Mouse (Mus musculus) neural tube, embryonic 12.5 days (tissue): ENCODE results near the gene Ccnd2. TPM values are rescaled to one million over a fixed set of nuclear protein-coding genes. Genes with fewer than 3 reads are reported as not detected.

ENCODE experiments used
- ATAC-seq: fragments of 200-750 bp; cut with Nextera tagmentation; 2 replicates; pipeline ENCODE4 v1.8.0; 2017; ENCODE audit warnings: low read depth, mild to moderate bottlenecking, moderate TSS enrichment, moderate library complexity; ENCODE audit not compliant: low FRiP score
- H3K27ac ChIP-seq: fragments of 300-500 bp; sonication (generic); 2 replicates; pipeline ENCODE4 v1.5.1; 2016
- H3K27me3 ChIP-seq: fragments of 300-500 bp; sonication (generic); replicated peaks from 2 replicates; pipeline ENCODE4 v1.6.1; 2016; ENCODE audit warnings: mild to moderate bottlenecking
- H3K36me3 ChIP-seq: fragments of 300-500 bp; sonication (generic); 2 replicates; pipeline ENCODE4 v1.6.1; 2016; ENCODE audit warnings: mild to moderate bottlenecking
- H3K4me1 ChIP-seq: fragments of 300-500 bp; sonication (generic); 2 replicates; pipeline ENCODE4 v1.6.1; 2016
- H3K4me2 ChIP-seq: fragments of 300-500 bp; sonication (generic); replicated peaks from 2 replicates; pipeline ENCODE4 v1.6.1; 2016; ENCODE audit warnings: mild to moderate bottlenecking
- H3K4me3 ChIP-seq: fragments of 300-500 bp; sonication (generic); 2 replicates; pipeline ENCODE4 v1.5.1; 2016
- H3K9ac ChIP-seq: fragments of 300-500 bp; sonication (generic); 2 replicates; pipeline ENCODE4 v1.6.1; 2016; ENCODE audit warnings: mild to moderate bottlenecking
- H3K9me3 ChIP-seq: fragments of 300-500 bp; sonication (generic); 2 replicates; pipeline ENCODE4 v1.6.1; 2016; ENCODE audit warnings: mild to moderate bottlenecking
- WGBS: fragments of 180-500 bp; shearing (Covaris S2); methylation state at CpG from one replicate; pipeline ENCODE4 v1.1.7; 2016; 5-methylcytosine and 5-hydroxymethylcytosine counted together
- polyA plus RNA-seq: library from polyadenylated mRNA; unstranded; fragments of >200 nt; fragmentation: Nextera tagmentation; extraction: Ambion mirVana; gene quantifications from 2 replicates; pipeline ENCODE4 v1.2.1, GENCODE M21; 2016

Gene Ccnd2
- polyA plus RNA-seq, 1 experiment from 2014 or later, result 399 TPM

DNA sequence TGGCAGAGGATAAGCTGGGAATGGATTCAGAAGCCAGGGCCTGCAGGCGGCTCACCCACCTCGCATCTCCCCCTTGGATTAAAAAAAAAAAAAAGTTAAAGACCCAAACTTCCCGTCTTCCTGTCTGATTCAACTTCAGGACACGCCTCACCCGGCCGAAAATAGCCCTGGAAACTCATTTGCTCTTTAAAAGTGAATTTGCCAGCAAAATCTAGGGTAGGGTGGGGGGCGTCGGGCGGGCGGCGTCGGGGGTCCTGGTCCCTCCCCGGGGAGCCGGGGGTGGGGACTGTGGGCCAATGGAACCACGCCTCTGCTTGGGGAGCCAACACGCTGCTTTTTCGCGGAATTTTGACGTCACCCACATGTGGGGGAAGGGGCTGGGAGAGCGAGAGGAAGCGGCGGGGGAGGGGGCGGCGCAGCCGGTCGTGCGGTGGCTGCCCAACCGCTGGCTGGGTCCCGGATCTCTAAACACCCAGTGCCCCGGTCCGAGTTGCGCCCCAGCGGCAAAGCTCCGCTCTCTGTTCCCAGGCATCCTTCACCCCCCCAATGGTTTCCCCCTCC, 2.8 kb upstream of the Ccnd2 start:
- peak overlapping the region; percentile 36 for H3K4me3 ChIP-seq
- H3K9me3 ChIP-seq, result no peaks in the 10 kb centered on the region
- H3K9ac ChIP-seq, result peak overlapping the region; percentile 35; the same call in 1 of the 2 replicates
- no peak overlapping the region for H3K27ac ChIP-seq
- peak overlapping the region; percentile 95 for H3K4me2 ChIP-seq
- H3K36me3 ChIP-seq, result no peaks in the 10 kb centered on the region
- under 1% methylated on average over 34 of the region's 34 CpGs for WGBS
- no peak for ATAC-seq
- peaks cover 48% of the 10 kb centered on the region for H3K27me3 ChIP-seq
- H3K4me1 ChIP-seq, result peaks cover 57% of the 10 kb centered on the region

DNA sequence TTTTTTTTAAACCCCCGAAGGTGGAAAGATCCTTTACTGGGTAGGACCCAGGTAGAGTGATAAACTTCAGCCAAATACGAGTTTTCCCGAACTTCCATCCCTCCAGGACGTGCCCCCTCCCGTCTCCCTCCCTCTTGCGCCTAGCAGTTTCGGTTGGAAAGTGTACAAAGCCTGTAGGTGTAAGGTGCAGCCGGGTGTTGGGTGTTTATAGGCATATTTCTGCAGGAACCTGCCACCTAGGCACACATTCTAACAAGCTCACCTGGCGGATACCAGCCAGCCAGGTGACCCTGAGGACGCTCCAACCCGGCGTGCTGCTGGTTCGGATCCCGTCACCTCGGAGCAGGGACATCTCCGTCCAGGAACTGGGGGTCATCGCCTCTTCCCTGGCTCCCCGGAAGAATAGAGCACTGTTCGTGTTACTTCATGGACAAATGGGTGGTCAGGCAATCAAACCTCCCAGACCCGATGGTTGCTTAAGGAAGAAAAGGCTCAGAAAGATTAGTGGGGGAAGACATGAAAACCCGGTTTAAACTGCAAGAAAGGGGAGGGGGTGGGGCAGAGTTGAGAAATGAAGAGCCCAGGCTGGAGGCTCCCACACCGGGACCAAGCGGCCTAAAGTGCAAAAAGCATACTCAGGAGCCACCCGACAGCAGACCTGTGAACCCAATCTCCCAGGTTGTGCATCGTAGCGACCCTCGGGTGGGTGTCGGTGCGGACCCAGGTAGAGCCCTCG, 2.1 kb upstream of the Ccnd2 start:
- Histone ChIP-seq H3K36me3 (no peaks in the 10 kb centered on the region), H3K9ac (no peak overlapping the region), H3K27me3 (peaks cover 48% of the 10 kb centered on the region), H3K27ac (no peak overlapping the region), H3K4me2 (peak overlapping the region; percentile 95), H3K4me1 (peaks cover 57% of the 10 kb centered on the region), H3K9me3 (no peaks in the 10 kb centered on the region), H3K4me3 (peak overlapping the region; percentile 36)
- no peak for ATAC-seq
- WGBS, result 1% methylated on average over 30 of the region's 30 CpGs

DNA sequence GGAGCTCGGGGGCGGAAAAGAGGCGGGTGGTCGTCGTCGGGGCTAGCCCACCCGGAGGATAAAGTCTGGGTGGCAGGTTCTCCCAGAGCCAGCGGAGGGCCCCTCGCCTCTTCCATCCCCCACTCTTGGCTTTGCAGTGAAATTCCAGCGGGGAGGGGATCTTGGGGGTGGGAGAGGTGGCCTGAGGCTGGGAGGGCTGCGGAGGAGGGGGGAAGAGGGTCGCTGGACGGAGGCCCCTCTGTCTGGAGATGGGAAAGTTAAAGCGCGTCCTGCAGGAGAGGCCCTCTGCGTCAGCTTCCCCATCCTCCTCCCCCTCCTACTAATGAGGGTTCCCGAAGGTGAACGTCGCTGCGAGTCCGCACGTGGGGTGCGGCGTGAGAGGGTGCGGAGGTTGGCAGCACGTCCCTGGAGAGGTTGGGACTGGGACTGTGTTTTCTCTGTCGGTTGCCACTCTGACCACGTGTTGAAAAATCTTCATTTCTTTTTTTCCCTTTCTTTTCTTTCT, 1.4 kb upstream of the Ccnd2 start:
- H3K9me3 ChIP-seq, result no peaks in the 10 kb centered on the region
- under 1% methylated on average over 28 of the region's 28 CpGs for WGBS
- no peak overlapping the region for H3K27ac ChIP-seq
- H3K4me2 ChIP-seq, result peak overlapping the region; percentile 95
- no peaks in the 10 kb centered on the region for H3K36me3 ChIP-seq
- H3K4me3 ChIP-seq, result peak overlapping the region; percentile 57
- no peak overlapping the region for H3K9ac ChIP-seq
- peaks cover 57% of the 10 kb centered on the region for H3K4me1 ChIP-seq
- peaks cover 48% of the 10 kb centered on the region for H3K27me3 ChIP-seq
- no peak for ATAC-seq

DNA sequence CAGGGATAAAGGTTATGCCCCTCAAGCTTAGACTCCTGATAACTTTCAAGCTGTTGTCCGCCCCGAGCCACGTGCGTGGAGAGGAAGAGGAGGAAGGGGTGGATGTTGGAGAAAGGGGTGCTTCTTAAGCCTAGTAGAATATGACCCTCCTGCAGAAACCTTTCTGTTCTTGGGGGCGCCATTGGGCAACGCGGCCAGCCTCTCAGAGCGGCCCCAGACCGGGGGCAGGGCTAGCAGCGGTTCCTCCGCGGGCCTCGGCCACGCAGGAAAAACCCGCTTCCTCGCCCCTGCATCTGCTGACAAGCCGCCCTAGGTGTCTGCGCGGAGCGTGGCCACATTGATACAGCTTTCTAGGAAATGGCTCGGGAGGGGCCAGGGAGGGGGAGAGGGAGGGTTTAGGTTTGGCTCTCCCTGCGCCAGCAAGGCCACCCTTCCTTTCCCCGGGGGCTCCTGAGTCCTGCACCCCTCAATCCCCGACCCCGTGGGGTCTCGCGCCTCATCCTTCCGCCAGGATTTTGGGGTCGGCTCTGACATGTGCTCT, 358 bp downstream of the Ccnd2 start:
- Histone ChIP-seq H3K9me3 (no peaks in the 10 kb centered on the region), H3K36me3 (no peaks in the 10 kb centered on the region), H3K4me1 (peaks cover 57% of the 10 kb centered on the region), H3K4me2 (peak overlapping the region; percentile 95), H3K27me3 (peaks cover 48% of the 10 kb centered on the region), H3K9ac (peak overlapping the region; percentile 54), H3K27ac (no peak overlapping the region), H3K4me3 (peak overlapping the region; percentile 57)
- WGBS, result under 1% methylated on average over 29 of the region's 29 CpGs
- peak; percentile 9; the same call in 1 of the 2 replicates for ATAC-seq

DNA sequence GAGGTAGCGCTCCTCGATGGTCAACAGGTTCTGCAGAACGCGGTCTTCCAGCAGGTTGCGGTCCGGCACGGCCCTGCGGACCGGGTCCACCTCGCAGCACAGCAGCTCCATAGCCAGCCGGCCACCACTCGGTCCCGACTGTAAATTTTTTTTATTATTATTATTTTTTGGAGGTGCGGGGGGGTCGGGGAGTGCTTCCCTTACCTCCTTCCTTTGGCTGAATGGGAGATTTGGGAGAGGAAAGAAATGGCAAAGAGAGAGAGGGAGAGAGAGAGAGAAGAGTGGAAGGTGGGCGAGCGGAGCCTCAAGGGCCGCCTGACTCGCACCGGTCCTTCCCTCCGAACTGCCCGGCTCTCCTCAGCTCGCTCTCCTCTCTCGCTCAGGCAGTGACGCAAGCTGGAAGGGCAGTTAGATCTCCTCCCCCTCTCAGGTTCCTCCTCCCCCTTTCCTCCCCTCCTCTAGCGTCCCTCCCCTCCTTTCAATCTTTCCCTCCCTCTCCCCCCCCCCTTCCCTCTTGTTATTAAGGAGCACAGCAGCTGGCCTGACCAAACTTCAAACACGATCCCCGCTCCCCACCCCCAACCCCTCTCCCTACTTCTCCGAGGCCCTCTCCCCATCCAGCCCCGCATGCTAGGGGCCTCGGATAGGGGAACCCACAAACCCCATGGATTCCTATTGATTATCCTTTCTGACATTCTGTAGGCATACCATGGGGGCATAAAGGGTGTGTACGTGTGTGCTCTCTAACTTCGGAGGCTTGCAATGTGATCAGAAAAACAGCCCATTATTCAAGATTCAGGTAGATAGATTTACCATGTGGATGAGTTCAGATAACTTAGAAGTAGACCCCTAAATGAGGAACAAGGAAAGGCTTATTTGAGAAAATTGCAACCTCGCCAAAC, 1.1 kb downstream of the Ccnd2 start:
- H3K4me2 ChIP-seq, result peak overlapping the region; percentile 95
- H3K27me3 ChIP-seq, result peaks cover 48% of the 10 kb centered on the region
- ATAC-seq, result peak; percentile 46
- no peak overlapping the region for H3K27ac ChIP-seq
- H3K4me1 ChIP-seq, result peaks cover 57% of the 10 kb centered on the region
- peak overlapping the region; percentile 57 for H3K4me3 ChIP-seq
- H3K36me3 ChIP-seq, result no peaks in the 10 kb centered on the region
- H3K9ac ChIP-seq, result peak overlapping the region; percentile 77
- no peaks in the 10 kb centered on the region for H3K9me3 ChIP-seq
- WGBS, result under 1% methylated on average over 34 of the region's 34 CpGs

DNA sequence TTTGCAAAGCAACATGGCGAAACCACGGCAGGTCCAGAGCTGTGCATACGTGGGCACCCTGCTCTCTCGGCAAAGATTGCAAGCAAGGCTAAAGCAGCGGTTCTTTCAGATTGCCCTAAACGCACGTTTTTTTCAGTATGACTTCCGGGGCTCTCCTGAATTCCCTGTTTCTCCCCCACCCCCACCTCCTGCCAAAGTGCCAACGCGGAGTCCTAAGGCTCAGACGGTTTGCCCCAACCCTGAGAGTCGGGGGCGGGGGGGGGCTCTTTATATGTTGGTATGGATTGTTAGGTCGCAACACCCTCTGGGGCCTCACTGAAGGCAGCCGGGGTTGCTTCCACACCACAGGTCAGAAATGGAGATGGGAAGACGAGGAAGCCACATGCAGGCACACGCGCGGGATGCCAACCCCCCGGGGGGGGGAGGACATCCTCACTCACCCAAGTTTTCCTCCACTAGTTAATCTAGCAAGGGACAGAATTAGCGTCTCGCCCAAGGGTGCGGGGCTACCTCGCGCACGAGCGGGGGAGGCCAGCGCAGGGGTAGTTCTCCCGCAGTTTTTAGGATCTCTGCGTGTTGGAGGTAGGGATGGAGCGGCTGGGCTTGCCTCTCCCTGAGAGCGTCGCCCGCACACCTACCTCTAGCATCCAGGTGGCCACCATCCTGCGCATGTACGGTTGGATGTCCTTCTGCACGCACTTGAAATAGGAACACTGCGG, 1.9 kb downstream of the Ccnd2 start:
- Histone ChIP-seq H3K36me3 (0 out of 2 replicates have a peak, but pooled peaks cover 2% of the 10 kb centered on the region), H3K27me3 (peaks cover 41% of the 10 kb centered on the region), H3K27ac (no peak overlapping the region), H3K4me2 (peak overlapping the region; percentile 95), H3K4me3 (peak overlapping the region; percentile 57), H3K9me3 (no peaks in the 10 kb centered on the region), H3K4me1 (peaks cover 51% of the 10 kb centered on the region), H3K9ac (peak overlapping the region; percentile 77)
- WGBS, result under 1% methylated on average over 38 of the region's 38 CpGs
- ATAC-seq, result peak; percentile 13; the same call in 1 of the 2 replicates

DNA sequence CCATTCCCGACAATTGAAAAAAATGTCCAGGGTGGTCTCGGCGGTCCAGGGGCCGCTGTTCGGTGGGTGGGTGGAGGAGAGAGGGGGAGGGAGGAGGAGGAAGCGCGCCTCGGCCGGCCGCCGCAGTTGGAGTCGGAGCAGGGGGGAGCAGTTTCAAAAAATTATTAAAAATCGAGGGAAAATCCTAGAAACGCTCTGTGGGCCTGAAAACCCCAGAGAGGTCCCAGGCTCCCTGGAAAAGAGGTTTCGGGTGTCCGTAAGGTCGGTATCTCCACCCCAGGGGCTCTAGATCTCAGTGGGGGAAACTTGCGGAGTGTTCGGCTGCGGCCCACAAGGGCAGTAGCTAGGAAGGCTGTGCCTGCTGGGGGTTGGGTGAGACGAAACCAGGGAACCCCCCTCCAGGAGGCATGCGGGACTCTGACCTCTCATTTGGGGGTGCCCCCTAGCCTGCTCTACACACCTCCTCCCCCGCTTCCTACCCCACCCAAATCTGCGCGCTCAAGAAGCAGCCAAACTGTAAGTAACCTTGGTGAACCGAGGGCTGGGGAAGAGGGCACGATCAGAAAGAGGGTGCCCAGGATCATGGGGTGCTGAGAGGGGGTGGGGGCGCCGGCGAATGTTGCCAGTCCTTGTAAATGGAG, 2.6 kb downstream of the Ccnd2 start:
- Histone ChIP-seq H3K27ac (no peak overlapping the region), H3K36me3 (peaks cover 5% of the 10 kb centered on the region; the same call in 1 of the 2 replicates), H3K4me3 (peak overlapping the region; percentile 57), H3K4me1 (peaks cover 45% of the 10 kb centered on the region), H3K27me3 (peaks cover 34% of the 10 kb centered on the region), H3K4me2 (peak overlapping the region; percentile 95), H3K9ac (peak overlapping the region; percentile 77), H3K9me3 (no peaks in the 10 kb centered on the region)
- under 1% methylated on average over 30 of the region's 30 CpGs for WGBS
- no peak for ATAC-seq

DNA sequence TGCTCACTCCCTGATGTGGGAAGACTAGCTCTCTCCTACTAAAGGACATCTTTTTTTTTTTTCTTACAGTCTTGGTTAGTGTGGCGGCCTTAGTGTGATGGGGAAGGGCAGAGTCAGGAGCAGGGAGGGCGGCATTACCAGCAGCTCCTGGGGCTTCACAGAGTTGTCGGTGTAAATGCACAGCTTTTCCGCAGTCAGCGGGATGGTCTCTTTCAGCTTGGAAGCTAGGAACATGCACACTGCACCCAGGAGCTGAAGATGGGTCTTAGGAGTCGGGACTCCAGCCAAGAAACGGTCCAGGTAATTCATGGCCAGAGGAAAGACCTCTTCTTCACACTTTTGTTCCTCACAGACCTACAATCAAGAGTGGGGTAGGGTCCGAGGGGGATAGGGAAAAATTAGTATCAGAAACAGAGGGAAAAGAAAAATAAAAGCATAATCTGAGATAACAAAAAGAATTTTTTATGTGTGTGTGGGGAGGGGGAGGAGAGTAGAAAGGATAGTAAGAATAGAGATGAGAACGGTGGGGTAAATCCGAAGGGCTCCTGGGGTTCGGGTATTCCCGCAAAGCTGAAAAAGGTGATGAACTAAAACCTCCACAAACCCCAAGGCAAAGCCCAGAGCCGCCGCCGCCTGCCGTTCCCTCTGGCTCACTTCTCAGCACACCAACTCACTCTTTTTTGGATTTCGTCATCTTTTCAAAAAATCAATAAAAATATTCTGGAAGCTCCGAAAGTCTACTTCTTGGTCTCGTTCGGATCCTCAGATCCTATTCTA, 3.3 kb downstream of the Ccnd2 start:
- Histone ChIP-seq H3K9me3 (no peaks in the 10 kb centered on the region), H3K27me3 (peaks cover 27% of the 10 kb centered on the region)
- 3% methylated on average over 20 of the region's 20 CpGs for WGBS

DNA sequence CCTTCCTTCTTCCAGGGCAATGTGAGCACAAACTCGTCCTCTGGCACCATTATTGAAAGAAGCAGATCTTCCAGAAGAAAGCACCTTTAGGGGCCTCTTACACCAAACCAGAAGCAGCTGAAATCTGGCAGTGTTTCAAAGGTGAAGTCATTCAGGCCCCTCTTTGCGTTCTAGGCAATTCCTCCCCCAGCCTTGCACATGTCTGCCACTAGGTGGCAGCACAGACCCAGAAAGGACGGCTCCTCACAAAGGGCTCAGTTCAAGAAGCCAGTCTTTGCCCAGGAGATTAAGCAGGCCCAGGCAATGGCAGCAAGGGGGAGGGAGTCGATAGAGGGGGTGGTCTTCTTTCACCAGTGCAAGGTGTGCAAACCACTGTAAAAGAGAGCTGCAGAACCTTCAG, 4.3 kb downstream of the Ccnd2 start:
- Histone ChIP-seq H3K4me3 (no peak overlapping the region), H3K27ac (no peak overlapping the region), H3K9me3 (no peaks in the 10 kb centered on the region), H3K27me3 (peaks cover 17% of the 10 kb centered on the region), H3K9ac (no peak overlapping the region), H3K4me2 (peak overlapping the region; percentile 95), H3K4me1 (peaks cover 27% of the 10 kb centered on the region), H3K36me3 (peaks cover 10% of the 10 kb centered on the region; the same call in 1 of the 2 replicates)
- 0% methylated on average over 4 of the region's 4 CpGs for WGBS
- ATAC-seq, result 0 out of 2 replicates have a peak, but pooled peaks have one; percentile 10

More for the DNA sequence above, 3.3 kb downstream of the Ccnd2 start:
- H3K9ac ChIP-seq, result peak overlapping the region; percentile 77
- H3K27ac ChIP-seq, result no peak overlapping the region
- peaks cover 10% of the 10 kb centered on the region; the same call in 1 of the 2 replicates for H3K36me3 ChIP-seq
- peak overlapping the region; percentile 95 for H3K4me2 ChIP-seq
- peaks cover 38% of the 10 kb centered on the region for H3K4me1 ChIP-seq
- ATAC-seq, result no peak
- peak overlapping the region; percentile 57 for H3K4me3 ChIP-seq

DNA sequence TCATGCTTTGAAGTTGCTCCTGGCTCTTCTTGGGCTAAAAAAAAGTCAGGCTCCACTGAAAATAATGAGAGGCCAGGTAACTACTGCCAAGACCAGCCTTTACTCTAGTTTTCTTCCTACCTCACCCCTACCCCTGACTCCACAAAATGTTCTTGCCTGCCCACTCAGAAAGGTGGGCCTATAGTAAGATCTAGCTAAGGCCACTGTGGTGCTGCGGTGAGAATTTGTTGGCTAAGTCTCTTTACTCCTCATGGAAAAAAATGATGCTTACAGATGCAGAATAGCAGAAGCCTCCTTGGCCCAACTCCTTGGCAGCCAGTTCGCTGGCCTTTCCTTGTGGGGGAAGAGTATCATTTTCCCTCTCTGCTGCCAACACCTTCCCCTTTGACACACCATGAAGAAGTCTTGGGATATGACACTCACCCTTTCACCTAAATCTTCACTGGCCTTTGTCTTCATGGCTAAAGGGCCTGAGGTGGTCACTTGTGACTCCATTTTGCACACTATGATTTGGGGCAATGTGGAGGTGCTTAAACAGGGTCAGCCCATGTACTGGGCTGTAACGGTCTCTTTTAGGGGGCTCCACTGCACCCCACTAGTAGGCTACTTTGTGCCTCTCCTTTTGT, 5.6 kb downstream of the Ccnd2 start:
- Histone ChIP-seq H3K4me2 (no peak overlapping the region), H3K36me3 (peaks cover 10% of the 10 kb centered on the region; the same call in 1 of the 2 replicates), H3K27me3 (peaks cover 4% of the 10 kb centered on the region; the same call in 1 of the 2 replicates), H3K9me3 (no peaks in the 10 kb centered on the region), H3K4me1 (peaks cover 15% of the 10 kb centered on the region), H3K9ac (no peak overlapping the region), H3K27ac (no peak overlapping the region), H3K4me3 (no peak overlapping the region)
- no peak for ATAC-seq
- WGBS, result 86% methylated on average over 3 of the region's 3 CpGs
